Mouse (Mus musculus) kidney, postnatal 10 days (tissue): ENCODE data around the gene Ptpn13.

Experiments
- DNase-seq: peaks from one replicate; pipeline ENCODE4 v3.0.0; 2021; ENCODE audit warnings: mixed read lengths

Ptpn13 gene

GRCm38 (mm10) chr5:103460903-103461302 lies 35.9 kb downstream of the Ptpn13 start:
- no peak for DNase-seq

- DNase-seq: no peak
These were observed 38.7 kb downstream of the Ptpn13 start for GRCm38 (mm10) chr5:103463661-103464219.

GRCm38 (mm10) chr5:103464329-103464728 lies 39.3 kb downstream of the Ptpn13 start:
- no peak for DNase-seq

- DNase-seq: no peak
These were observed 39.8 kb downstream of the Ptpn13 start for GRCm38 (mm10) chr5:103464771-103465170.

GRCm38 (mm10) chr5:103472670-103473069 lies 47.7 kb downstream of the Ptpn13 start:
- no peak for DNase-seq

GRCm38 (mm10) chr5:103473467-103474096 lies 48.6 kb downstream of the Ptpn13 start:
- no peak for DNase-seq

- DNase-seq: no peak
These were observed 49.3 kb downstream of the Ptpn13 start for GRCm38 (mm10) chr5:103474259-103474658.

- DNase-seq: no peak
These were observed 50.5 kb downstream of the Ptpn13 start for GRCm38 (mm10) chr5:103475503-103475902.

- no peak for DNase-seq
These were observed 54.5 kb downstream of the Ptpn13 start for GRCm38 (mm10) chr5:103479503-103479902.

GRCm38 (mm10) chr5:103481222-103481621 lies 56.2 kb downstream of the Ptpn13 start:
- no peak for DNase-seq

GRCm38 (mm10) chr5:103487001-103487400 lies 62.0 kb downstream of the Ptpn13 start:
- no peak for DNase-seq

GRCm38 (mm10) chr5:103490964-103491363 lies 66.0 kb downstream of the Ptpn13 start:
- DNase-seq: no peak

GRCm38 (mm10) chr5:103491788-103492187 lies 66.8 kb downstream of the Ptpn13 start:
- DNase-seq: no peak

- DNase-seq: no peak
These were observed 72.1 kb downstream of the Ptpn13 start for GRCm38 (mm10) chr5:103497061-103497460.

- no peak for DNase-seq
These were observed 72.5 kb downstream of the Ptpn13 start for GRCm38 (mm10) chr5:103497480-103497879.

- DNase-seq: no peak
These were observed 74.3 kb downstream of the Ptpn13 start for GRCm38 (mm10) chr5:103499305-103499704.

- no peak for DNase-seq
These were observed 76.1 kb downstream of the Ptpn13 start for GRCm38 (mm10) chr5:103501076-103501475.

GRCm38 (mm10) chr5:103501839-103502238 lies 76.8 kb downstream of the Ptpn13 start:
- no peak for DNase-seq

- DNase-seq: no peak
These were observed 88.2 kb downstream of the Ptpn13 start for GRCm38 (mm10) chr5:103513162-103513561.

- no peak for DNase-seq
These were observed 89.4 kb downstream of the Ptpn13 start for GRCm38 (mm10) chr5:103514441-103514840.

GRCm38 (mm10) chr5:103515876-103516275 lies 90.9 kb downstream of the Ptpn13 start:
- DNase-seq: no peak

- no peak for DNase-seq
These were observed 91.6 kb downstream of the Ptpn13 start for GRCm38 (mm10) chr5:103516555-103516954.

- DNase-seq: no peak
These were observed 92.6 kb downstream of the Ptpn13 start for GRCm38 (mm10) chr5:103517641-103518040.

- DNase-seq: peak; percentile 77
These were observed 93.9 kb downstream of the Ptpn13 start for GRCm38 (mm10) chr5:103518797-103519468.
